Mouse (Mus musculus): ENCODE measurements around the gene Bglap2. TPM values are rescaled to one million over a fixed set of nuclear protein-coding genes. Genes with fewer than 3 reads are reported as not detected.

Bglap2 gene
- total and polyA plus RNA-seq, 3 experiments, result not detected

- dilution Hi-C loops (cut with MboI; ENCODE audit: extremely low pct_ligation_motif_present, extremely low pct_unique_long_range_greater_than_20kb, low sequenced_read_pairs) (no loop called here), in situ Hi-C loops (cut with MboI; ENCODE audit: low pct_ligation_motif_present, low pct_unique_long_range_greater_than_20kb, low sequenced_read_pairs) (no loop called here)
- Histone ChIP-seq H3K36me3 (replicated peaks in 1 of 2; ENCODE audit: control insufficient read depth in 1 of 2, insufficient read depth in 1 of 2, low read length in 1 of 2) (peaks cover 94 to 98% of the 10 kb centered on the region in 2 experiments), H3K9ac (ENCODE audit: insufficient read depth, low read depth) (no peak overlapping the region), H3K4me3 (replicated peaks in 1 of 3; ENCODE audit: low read depth in 2 of 3, low read length in 2 of 3, poor library complexity in 1 of 3) (no peak overlapping the region), H3K27me3 (replicated peaks) (no peaks in the 10 kb centered on the region), H3K79me2 (replicated peaks; ENCODE audit: control insufficient read depth, extremely low read depth, insufficient read depth, poor library complexity, severe bottlenecking) (no peaks in the 10 kb centered on the region), H3K27ac (ENCODE audit: insufficient read depth, low read depth) (no peak overlapping the region), H3K4me2 (ENCODE audit: insufficient read depth, low read depth, poor library complexity, severe bottlenecking) (no peak overlapping the region), H3K4me1 (ENCODE audit: control insufficient read depth in 1 of 2, insufficient read depth in 2 of 2) (no peaks in the 10 kb centered on the region), H3K9me3 (replicated peaks; ENCODE audit: low read length) (no peaks in the 10 kb centered on the region)
- TF ChIP-seq CTCF (conservative IDR thresholded peaks at IDR 0.05 in 1 of 2, IDR thresholded peaks at IDR 0.05 in 1 of 2; ENCODE audit: low read depth in 2 of 2, low read length in 2 of 2), result no peak
- no peak for DNase-seq (ENCODE audit: extremely low read depth)
Measured at GRCm38 (mm10) chr3:88352907-88353306, 25.6 kb downstream of the Bglap2 start.

GRCm38 (mm10) chr3:88350732-88351131, 27.8 kb downstream of the Bglap2 start:
- H3K27me3 ChIP-seq (replicated peaks), result no peaks in the 10 kb centered on the region
- no peak overlapping the region for H3K27ac ChIP-seq (ENCODE audit: insufficient read depth, low read depth)
- no peak overlapping the region for H3K4me2 ChIP-seq (ENCODE audit: insufficient read depth, low read depth, poor library complexity, severe bottlenecking)
- H3K4me3 ChIP-seq (replicated peaks in 1 of 3; ENCODE audit: low read depth in 2 of 3, low read length in 2 of 3, poor library complexity in 1 of 3), result no peak overlapping the region
- peaks cover 93 to 98% of the 10 kb centered on the region in 2 experiments for H3K36me3 ChIP-seq (replicated peaks in 1 of 2; ENCODE audit: control insufficient read depth in 1 of 2, insufficient read depth in 1 of 2, low read length in 1 of 2)
- H3K9me3 ChIP-seq (replicated peaks; ENCODE audit: low read length), result no peaks in the 10 kb centered on the region
- TF ChIP-seq CHD2 (IDR thresholded peaks at IDR 0.05; ENCODE audit: low read length) (no peak), UBTF (IDR thresholded peaks at IDR 0.05; ENCODE audit: low read depth, low read length) (no peak), CHD1 (IDR thresholded peaks at IDR 0.05; ENCODE audit: low read depth, low read length) (no peak), KAT2A (IDR thresholded peaks at IDR 0.05; ENCODE audit: insufficient replicate concordance, low read length) (no peak), GABPA (IDR thresholded peaks at IDR 0.05; ENCODE audit: insufficient replicate concordance, low read depth, low read length) (no peak)
- no peaks in the 10 kb centered on the region for H3K79me2 ChIP-seq (replicated peaks; ENCODE audit: control insufficient read depth, extremely low read depth, insufficient read depth, poor library complexity, severe bottlenecking)
- no peaks in the 10 kb centered on the region for H3K4me1 ChIP-seq (ENCODE audit: control insufficient read depth in 1 of 2, insufficient read depth in 2 of 2)
- no peak for DNase-seq (ENCODE audit: extremely low read depth)
- dilution Hi-C loops (cut with MboI; ENCODE audit: extremely low pct_ligation_motif_present, extremely low pct_unique_long_range_greater_than_20kb, low sequenced_read_pairs), result no loop called here
- in situ Hi-C loops (cut with MboI; ENCODE audit: low pct_ligation_motif_present, low pct_unique_long_range_greater_than_20kb, low sequenced_read_pairs), result no loop called here
- H3K9ac ChIP-seq (ENCODE audit: insufficient read depth, low read depth), result no peak overlapping the region

DNA sequence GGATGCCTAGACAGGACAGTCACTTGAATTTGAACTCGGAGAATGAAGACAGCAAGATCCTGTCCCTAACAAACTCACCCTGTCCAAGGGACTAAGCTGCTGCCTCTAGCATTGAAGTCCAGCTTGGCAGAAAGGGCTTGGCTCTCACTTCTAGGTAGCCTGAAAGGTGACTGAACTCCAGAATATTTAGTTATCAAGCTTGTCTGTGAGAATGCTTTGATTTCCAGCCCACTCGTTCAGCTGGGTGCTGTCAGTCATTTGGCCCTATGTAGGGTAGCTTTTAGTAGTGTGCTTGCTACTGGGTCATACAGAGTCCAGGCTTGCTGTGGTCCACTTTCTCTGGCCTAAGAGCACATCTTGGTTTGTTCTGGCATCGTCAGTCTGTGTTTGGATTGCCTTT, 39.5 kb downstream of the Bglap2 start:
- in situ Hi-C loops (cut with MboI; ENCODE audit: low pct_ligation_motif_present, low pct_unique_long_range_greater_than_20kb, low sequenced_read_pairs), result no loop called here
- TF ChIP-seq CHD1 (IDR thresholded peaks at IDR 0.05; ENCODE audit: low read depth, low read length) (no peak), MAX (IDR thresholded peaks at IDR 0.05; ENCODE audit: low read length) (no peak), TCF12 (IDR thresholded peaks at IDR 0.05; ENCODE audit: low read depth, low read length) (no peak), POLR2AphosphoS2 (IDR thresholded peaks at IDR 0.05; ENCODE audit: low read depth, low read length) (no peak), CHD2 (IDR thresholded peaks at IDR 0.05; ENCODE audit: low read length) (no peak), KAT2A (IDR thresholded peaks at IDR 0.05; ENCODE audit: insufficient replicate concordance, low read length) (no peak), ZNF384 (IDR thresholded peaks at IDR 0.05; ENCODE audit: low read depth, low read length) (no peak), CTCF (conservative IDR thresholded peaks at IDR 0.05 in 1 of 2, IDR thresholded peaks at IDR 0.05 in 1 of 2; ENCODE audit: low read depth in 2 of 2, low read length in 2 of 2) (no peak), MYC (IDR thresholded peaks at IDR 0.05; ENCODE audit: low read depth, low read length) (no peak), NRF1 (IDR thresholded peaks at IDR 0.05; ENCODE audit: low read depth, low read length) (no peak), MEF2A (IDR thresholded peaks at IDR 0.05; ENCODE audit: borderline replicate concordance, low read depth, low read length) (no peak), UBTF (IDR thresholded peaks at IDR 0.05; ENCODE audit: low read depth, low read length) (no peak), JUND (conservative IDR thresholded peaks at IDR 0.05; ENCODE audit: low read depth, low read length) (no peak), BHLHE40 (IDR thresholded peaks at IDR 0.05; ENCODE audit: low read depth, low read length) (no peak), ZC3H11A (IDR thresholded peaks at IDR 0.05; ENCODE audit: low read depth, low read length) (no peak)
- no peak overlapping the region for H3K4me2 ChIP-seq (ENCODE audit: insufficient read depth, low read depth, poor library complexity, severe bottlenecking)

More for the DNA sequence above, 39.5 kb downstream of the Bglap2 start:
- H3K9ac ChIP-seq (ENCODE audit: insufficient read depth, low read depth), result no peak overlapping the region
- H3K9me3 ChIP-seq (replicated peaks; ENCODE audit: low read length), result no peaks in the 10 kb centered on the region
- no peak overlapping the region for H3K4me3 ChIP-seq (replicated peaks in 1 of 3; ENCODE audit: low read depth in 2 of 3, low read length in 2 of 3, poor library complexity in 1 of 3)
- DNase-seq (ENCODE audit: extremely low read depth), result no peak
- dilution Hi-C loops (cut with MboI; ENCODE audit: extremely low pct_ligation_motif_present, extremely low pct_unique_long_range_greater_than_20kb, low sequenced_read_pairs), result no loop called here
- no peak overlapping the region for H3K27ac ChIP-seq (ENCODE audit: insufficient read depth, low read depth)
- H3K79me2 ChIP-seq (replicated peaks; ENCODE audit: control insufficient read depth, extremely low read depth, insufficient read depth, poor library complexity, severe bottlenecking), result peaks cover 41% of the 10 kb centered on the region
- peaks cover 10 to 25% of the 10 kb centered on the region in 2 experiments for H3K4me1 ChIP-seq (ENCODE audit: control insufficient read depth in 1 of 2, insufficient read depth in 2 of 2)
- peaks cover 21 to 49% of the 10 kb centered on the region in 2 experiments for H3K36me3 ChIP-seq (replicated peaks in 1 of 2; ENCODE audit: control insufficient read depth in 1 of 2, insufficient read depth in 1 of 2, low read length in 1 of 2)
- H3K27me3 ChIP-seq (replicated peaks), result no peaks in the 10 kb centered on the region
